Mouse (Mus musculus): ENCODE measurements around the gene Bpifa2. TPM values are rescaled to one million over a fixed set of nuclear protein-coding genes. Genes with fewer than 3 reads are reported as not detected.
"Not testable (repeated sequence)": the region's sequence is repeated elsewhere in the genome, so short reads cannot be mapped to it uniquely, and the experiment has no call there.

Bpifa2 gene
- polyA plus RNA-seq, 1 experiment from 2014 or later, result not detected

DNA sequence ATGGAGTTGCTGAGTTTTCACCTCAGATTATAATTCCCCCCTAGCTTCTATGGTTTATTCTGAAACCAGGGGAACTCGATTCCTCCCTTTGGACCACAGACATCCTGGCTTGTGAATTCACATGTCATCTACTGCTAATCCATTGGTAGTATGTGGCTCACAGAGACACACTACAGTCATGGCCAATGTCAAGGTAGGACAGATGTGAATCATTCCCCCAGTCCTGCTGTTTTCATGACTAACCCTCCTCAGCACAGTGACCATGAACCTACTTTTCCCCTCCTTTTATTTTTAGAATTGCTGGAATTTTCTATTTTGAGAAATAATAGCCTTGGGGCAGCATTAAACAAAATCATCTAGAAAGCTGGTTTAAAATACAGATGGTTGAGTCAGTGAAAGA is 684 bp upstream of the Bpifa2 start:
- no peaks in the 10 kb centered on the region for H3K4me1 ChIP-seq (replicated peaks; ENCODE audit: control insufficient read depth, insufficient read depth)
- no peak overlapping the region for H3K27ac ChIP-seq (replicated peaks)
- WGBS, result 64% methylated on average over 1 of the region's 1 CpGs
- no peaks in the 10 kb centered on the region for H3K9me3 ChIP-seq (ENCODE audit: control insufficient read depth, low read length)
- TF ChIP-seq EP300 (optimal IDR thresholded peaks at IDR 0.05) (no peak), CTCF (IDR thresholded peaks at IDR 0.05; ENCODE audit: low read depth) (no peak)
- H3K9ac ChIP-seq (ENCODE audit: low read length), result no peak overlapping the region
- no peak overlapping the region for H3K4me3 ChIP-seq (ENCODE audit: low read depth, low read length)
- no peak overlapping the region for H3K4me2 ChIP-seq (replicated peaks; ENCODE audit: low read depth)
- no peaks in the 10 kb centered on the region for H3K36me3 ChIP-seq (ENCODE audit: control insufficient read depth, insufficient read depth, low read length)
- H3K27me3 ChIP-seq (ENCODE audit: control insufficient read depth, insufficient read depth, low read length), result no peaks in the 10 kb centered on the region
- ATAC-seq (ENCODE audit: low FRiP score, low TSS enrichment) (no peak), DNase-seq (ENCODE audit: low spot score) (no peak)

DNA sequence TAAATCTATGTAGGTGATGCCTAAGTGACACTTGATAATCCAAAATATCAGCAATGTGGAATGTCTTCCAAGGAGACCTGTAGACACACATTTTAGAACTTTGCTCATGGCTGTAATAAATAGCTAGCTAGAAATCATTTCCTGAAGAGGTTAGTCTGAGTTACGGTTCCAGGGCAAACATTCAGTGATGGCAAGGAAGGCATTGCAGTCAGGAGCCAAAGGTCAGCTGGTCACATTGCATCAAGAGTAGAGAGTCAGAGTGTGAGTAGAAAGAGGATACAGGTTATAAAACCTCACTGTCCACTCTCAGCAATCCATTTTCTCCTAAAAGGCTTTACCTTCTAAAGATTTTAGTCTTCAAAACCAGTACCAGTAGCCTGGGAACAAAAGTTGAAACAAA is 9.9 kb downstream of the Bpifa2 start:
- 54% methylated on average over 1 of the region's 1 CpGs for WGBS
- no peak for TF ChIP-seq EP300 (optimal IDR thresholded peaks at IDR 0.05)
- TF ChIP-seq CTCF (IDR thresholded peaks at IDR 0.05; ENCODE audit: low read depth), result no peak

DNA sequence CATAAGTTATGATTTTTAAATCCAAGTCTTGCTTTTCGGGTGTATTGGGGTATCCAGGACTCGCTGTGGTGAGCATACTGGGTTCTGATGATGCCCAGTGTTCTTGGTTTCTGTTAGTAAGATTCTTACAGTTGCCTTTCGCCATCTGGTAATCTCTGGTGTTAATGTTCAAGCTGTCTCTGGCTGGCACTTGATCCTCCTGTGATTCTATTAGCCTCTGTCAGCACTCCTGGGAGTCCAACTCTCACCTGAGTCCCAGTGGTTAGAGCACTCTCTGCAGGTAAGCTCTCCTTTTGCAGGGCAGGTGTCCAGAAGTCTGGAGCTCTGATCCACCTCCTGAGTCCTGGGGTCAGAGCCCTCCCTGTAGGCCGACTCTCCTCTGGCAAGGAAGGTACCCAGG is 16.6 kb downstream of the Bpifa2 start:
- H3K9ac ChIP-seq (ENCODE audit: low read length); H3K9me3 ChIP-seq (ENCODE audit: control insufficient read depth, low read length); H3K27me3 ChIP-seq (ENCODE audit: control insufficient read depth, insufficient read depth, low read length); DNase-seq (ENCODE audit: low spot score); H3K36me3 ChIP-seq (ENCODE audit: control insufficient read depth, insufficient read depth, low read length); H3K4me2 ChIP-seq (replicated peaks; ENCODE audit: low read depth); H3K4me1 ChIP-seq (replicated peaks; ENCODE audit: control insufficient read depth, insufficient read depth); H3K4me3 ChIP-seq (ENCODE audit: low read depth, low read length); H3K27ac ChIP-seq (replicated peaks); ATAC-seq (ENCODE audit: low FRiP score, low TSS enrichment): not testable (repeated sequence)
- WGBS, result 83% methylated on average over 4 of the region's 4 CpGs

More for the DNA sequence above, 9.9 kb downstream of the Bpifa2 start:
- no peaks in the 10 kb centered on the region for H3K4me1 ChIP-seq (replicated peaks; ENCODE audit: control insufficient read depth, insufficient read depth)
- no peak overlapping the region for H3K4me2 ChIP-seq (replicated peaks; ENCODE audit: low read depth)
- no peaks in the 10 kb centered on the region for H3K27me3 ChIP-seq (ENCODE audit: control insufficient read depth, insufficient read depth, low read length)
- no peak for ATAC-seq (ENCODE audit: low FRiP score, low TSS enrichment)
- no peaks in the 10 kb centered on the region for H3K9me3 ChIP-seq (ENCODE audit: control insufficient read depth, low read length)
- H3K9ac ChIP-seq (ENCODE audit: low read length), result no peak overlapping the region
- H3K36me3 ChIP-seq (ENCODE audit: control insufficient read depth, insufficient read depth, low read length), result no peaks in the 10 kb centered on the region
- DNase-seq (ENCODE audit: low spot score), result peak; percentile 1
- no peak overlapping the region for H3K27ac ChIP-seq (replicated peaks)
- no peak overlapping the region for H3K4me3 ChIP-seq (ENCODE audit: low read depth, low read length)

DNA sequence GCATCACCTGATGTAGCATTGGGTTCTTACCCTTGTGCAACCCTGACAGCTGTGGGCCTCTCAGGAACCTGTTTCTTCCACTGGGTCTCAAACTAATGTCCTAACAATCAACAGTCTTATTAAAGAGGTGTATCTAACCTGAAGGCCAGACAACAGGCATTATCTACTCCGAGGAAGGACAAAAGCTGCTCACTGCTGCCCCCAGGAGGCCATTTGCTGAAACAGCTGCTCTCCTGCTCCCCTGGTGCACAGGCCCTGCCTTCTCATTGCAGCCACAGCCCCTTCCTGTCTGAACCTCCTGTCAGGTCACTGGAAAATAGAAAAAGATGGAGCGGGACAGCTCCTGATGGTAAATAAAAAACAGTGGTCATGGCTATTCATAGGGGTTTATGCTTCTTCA is 30.9 kb downstream of the Bpifa2 start:
- DNase-seq (ENCODE audit: low spot score) (peak; percentile 47), ATAC-seq (ENCODE audit: low FRiP score, low TSS enrichment) (no peak)
- Histone ChIP-seq H3K4me1 (replicated peaks; ENCODE audit: control insufficient read depth, insufficient read depth) (no peaks in the 10 kb centered on the region), H3K9ac (ENCODE audit: low read length) (no peak overlapping the region), H3K27ac (replicated peaks) (no peak overlapping the region), H3K36me3 (ENCODE audit: control insufficient read depth, insufficient read depth, low read length) (no peaks in the 10 kb centered on the region), H3K4me2 (replicated peaks; ENCODE audit: low read depth) (no peak overlapping the region), H3K27me3 (ENCODE audit: control insufficient read depth, insufficient read depth, low read length) (no peaks in the 10 kb centered on the region), H3K4me3 (ENCODE audit: low read depth, low read length) (no peak overlapping the region), H3K9me3 (ENCODE audit: control insufficient read depth, low read length) (no peaks in the 10 kb centered on the region)
- TF ChIP-seq CTCF (IDR thresholded peaks at IDR 0.05; ENCODE audit: low read depth) (peak; percentile 66), EP300 (optimal IDR thresholded peaks at IDR 0.05) (no peak)
- WGBS, result 54% methylated on average over 2 of the region's 2 CpGs

DNA sequence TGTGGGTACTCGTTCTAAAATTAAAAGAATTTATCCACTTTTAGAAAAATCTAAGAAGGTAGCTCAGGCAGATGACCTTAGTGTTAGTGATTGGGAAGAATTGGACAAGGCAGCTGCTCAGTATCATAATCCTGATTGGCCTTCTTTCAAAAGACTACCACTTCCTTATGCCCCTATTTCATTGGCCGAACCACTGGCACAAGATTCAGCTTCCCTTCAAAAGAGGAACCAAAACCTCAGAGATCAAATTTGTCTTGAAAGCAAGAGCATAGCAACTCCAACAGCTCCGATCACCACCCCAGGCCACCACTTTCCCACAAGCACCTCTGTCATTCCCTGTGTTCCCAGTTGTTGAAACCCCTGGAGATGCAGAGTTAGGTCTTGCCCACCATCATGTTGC is 36.7 kb downstream of the Bpifa2 start:
- H3K9me3 ChIP-seq (ENCODE audit: control insufficient read depth, low read length), result no peaks in the 10 kb centered on the region
- H3K27ac ChIP-seq (replicated peaks), result no peak overlapping the region
- no peak overlapping the region for H3K4me3 ChIP-seq (ENCODE audit: low read depth, low read length)
- H3K4me1 ChIP-seq (replicated peaks; ENCODE audit: control insufficient read depth, insufficient read depth), result no peaks in the 10 kb centered on the region
- TF ChIP-seq EP300 (optimal IDR thresholded peaks at IDR 0.05), result no peak
- TF ChIP-seq CTCF (IDR thresholded peaks at IDR 0.05; ENCODE audit: low read depth), result no peak
- no peak overlapping the region for H3K9ac ChIP-seq (ENCODE audit: low read length)
- WGBS, result 81% methylated on average over 3 of the region's 3 CpGs
- H3K4me2 ChIP-seq (replicated peaks; ENCODE audit: low read depth), result no peak overlapping the region
- no peak for DNase-seq (ENCODE audit: low spot score)
- H3K36me3 ChIP-seq (ENCODE audit: control insufficient read depth, insufficient read depth, low read length), result no peaks in the 10 kb centered on the region
- no peaks in the 10 kb centered on the region for H3K27me3 ChIP-seq (ENCODE audit: control insufficient read depth, insufficient read depth, low read length)
- ATAC-seq (ENCODE audit: low FRiP score, low TSS enrichment), result no peak

DNA sequence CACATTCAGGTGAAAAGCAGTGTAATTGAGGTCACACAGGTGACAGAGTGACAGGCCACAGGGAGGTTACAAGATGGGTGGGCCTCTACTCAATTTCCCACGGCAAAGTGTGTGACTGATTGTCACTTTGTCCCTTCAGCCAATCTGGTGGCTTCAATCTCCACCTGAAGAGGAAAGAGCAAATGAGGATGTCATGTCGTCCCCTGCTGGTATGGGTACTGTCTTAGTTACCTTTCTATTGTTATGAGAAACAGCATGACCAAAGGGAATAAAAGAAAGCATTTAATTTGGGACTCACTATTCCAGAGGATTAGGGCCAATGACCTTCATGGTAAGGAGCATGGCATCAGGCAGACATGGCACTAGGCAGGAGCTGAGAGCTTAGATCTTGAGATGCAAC is 50.6 kb downstream of the Bpifa2 start:
- H3K36me3 ChIP-seq (ENCODE audit: control insufficient read depth, insufficient read depth, low read length), result no peaks in the 10 kb centered on the region
- ATAC-seq (ENCODE audit: low FRiP score, low TSS enrichment) (no peak), DNase-seq (ENCODE audit: low spot score) (no peak)
- H3K4me2 ChIP-seq (replicated peaks; ENCODE audit: low read depth), result no peak overlapping the region
- no peaks in the 10 kb centered on the region for H3K27me3 ChIP-seq (ENCODE audit: control insufficient read depth, insufficient read depth, low read length)
- no peak overlapping the region for H3K27ac ChIP-seq (replicated peaks)
- no peaks in the 10 kb centered on the region for H3K9me3 ChIP-seq (ENCODE audit: control insufficient read depth, low read length)
- no peak for TF ChIP-seq EP300 (optimal IDR thresholded peaks at IDR 0.05)
- no peak for TF ChIP-seq CTCF (IDR thresholded peaks at IDR 0.05; ENCODE audit: low read depth)
- no peak overlapping the region for H3K9ac ChIP-seq (ENCODE audit: low read length)
- WGBS, result 46% methylated on average over 2 of the region's 2 CpGs
- no peaks in the 10 kb centered on the region for H3K4me1 ChIP-seq (replicated peaks; ENCODE audit: control insufficient read depth, insufficient read depth)
- no peak overlapping the region for H3K4me3 ChIP-seq (ENCODE audit: low read depth, low read length)

Other genes with a start within 250 kb of the Bpifa2 start
- 0.16 and 0.18 TPM in 2 replicates for gene Efcab8, start 228.3 kb upstream of the Bpifa2 start, polyA plus RNA-seq (2015; fragmentation: Nextera tagmentation; extraction: Ambion mirVana)
- gene Sun5, start 137.2 kb upstream of the Bpifa2 start, polyA plus RNA-seq (2015; fragmentation: Nextera tagmentation; extraction: Ambion mirVana), result not detected in 2 replicates
- gene Bpifb2, start 133.2 kb upstream of the Bpifa2 start, polyA plus RNA-seq (2015; fragmentation: Nextera tagmentation; extraction: Ambion mirVana), result not detected in 2 replicates
- gene Bpifb6, start 107.9 kb upstream of the Bpifa2 start, polyA plus RNA-seq (2015; fragmentation: Nextera tagmentation; extraction: Ambion mirVana), result not detected in 2 replicates
- 0.05 and 0.07 TPM in 2 replicates for gene Bpifb3, start 90.0 kb upstream of the Bpifa2 start, polyA plus RNA-seq (2015; fragmentation: Nextera tagmentation; extraction: Ambion mirVana)
- gene Bpifb4, start 70.1 kb upstream of the Bpifa2 start, polyA plus RNA-seq (2015; fragmentation: Nextera tagmentation; extraction: Ambion mirVana), result 0.18 and 0.48 TPM in 2 replicates
- 1.5 and 1.6 TPM in 2 replicates for gene Bpifa6, start 33.3 kb upstream of the Bpifa2 start, polyA plus RNA-seq (2015; fragmentation: Nextera tagmentation; extraction: Ambion mirVana)
- gene Bpifa3, start 122.1 kb downstream of the Bpifa2 start, polyA plus RNA-seq (2015; fragmentation: Nextera tagmentation; extraction: Ambion mirVana), result not detected in 2 replicates
- not detected in 2 replicates for gene Bpifa1, start 134.6 kb downstream of the Bpifa2 start, polyA plus RNA-seq (2015; fragmentation: Nextera tagmentation; extraction: Ambion mirVana)
- not detected in 2 replicates for gene Bpifa5, start 154.3 kb downstream of the Bpifa2 start, polyA plus RNA-seq (2015; fragmentation: Nextera tagmentation; extraction: Ambion mirVana)
- 10,886 and 11,427 TPM in 2 replicates for gene Bpifb1, start 182.6 kb downstream of the Bpifa2 start, polyA plus RNA-seq (2015; fragmentation: Nextera tagmentation; extraction: Ambion mirVana)
- gene Bpifb5, start 215.5 kb downstream of the Bpifa2 start, polyA plus RNA-seq (2015; fragmentation: Nextera tagmentation; extraction: Ambion mirVana), result 12.1 and 12.2 TPM in 2 replicates
- gene Bpifb9a, start 249.6 kb downstream of the Bpifa2 start, polyA plus RNA-seq (2015; fragmentation: Nextera tagmentation; extraction: Ambion mirVana), result not detected in 2 replicates

All from stomach, postnatal 0 days (tissue).